Mouse (Mus musculus) liver, embryonic 14.5 days (tissue): ENCODE results near the gene Ppp1r15a. TPM values are rescaled to one million over a fixed set of nuclear protein-coding genes. Genes with fewer than 3 reads are reported as not detected.
A peak's percentile ranks its signal among the peaks of the same experiment; 100 is the strongest.

Experiments
- ATAC-seq: fragments of 200-750 bp; cut with Nextera tagmentation; 2 replicates; pipeline ENCODE4 v1.8.0; 2017; ENCODE audit warnings: moderate number of reproducible peaks, mild to moderate bottlenecking, moderate library complexity; ENCODE audit not compliant: insufficient read depth
- DNase-seq, 3 experiments: peaks; one replicate each; pipeline ENCODE4 v3.0.0-alpha.2; 2012 to 2013; ENCODE audit warnings: low read depth in 3 of 3, low spot score in 3 of 3
- H3K27ac ChIP-seq: fragments of 300-500 bp; sonication (generic); 2 replicates; pipeline ENCODE4 v1.5.1; 2014; ENCODE audit warnings: moderate library complexity, mild to moderate bottlenecking, control low read depth, inconsistent platforms
- H3K27me3 ChIP-seq: fragments of 300-500 bp; sonication (generic); 2 replicates; pipeline ENCODE4 v1.6.1; 2014; ENCODE audit warnings: mild to moderate bottlenecking, low read length, moderate library complexity; ENCODE audit not compliant: control insufficient read depth, insufficient read depth
- H3K36me3 ChIP-seq: fragments of 300-500 bp; sonication (generic); replicated peaks from 2 replicates; pipeline ENCODE4 v1.6.1; 2014; ENCODE audit warnings: low read depth; ENCODE audit not compliant: control insufficient read depth, insufficient read depth
- H3K4me1 ChIP-seq, 2 experiments: fragments of 200-500 bp in 1 of 2; fragments of 300-500 bp in 1 of 2; sonication (generic) in 1 of 2; replicated peaks; 2 replicates each; pipeline ENCODE4 v1.6.1; 2012 to 2014; ENCODE audit warnings: antibody characterized with exemption in 1 of 2, inconsistent platforms in 1 of 2, low read length in 1 of 2; ENCODE audit not compliant: control insufficient read depth in 2 of 2, insufficient read depth in 2 of 2
- H3K4me2 ChIP-seq: fragments of 300-500 bp; sonication (generic); 2 replicates; pipeline ENCODE4 v1.6.1; 2014; ENCODE audit warnings: low read depth, mild to moderate bottlenecking, control low read depth, moderate library complexity
- H3K4me3 ChIP-seq, 2 experiments: fragments of 200-500 bp in 1 of 2; fragments of 300-500 bp in 1 of 2; sonication (generic) in 1 of 2; 2 replicates each; pipeline ENCODE4 v1.5.1; 2012 to 2014; ENCODE audit warnings: low read depth in 2 of 2, low read length in 2 of 2, mild to moderate bottlenecking in 2 of 2, control low read depth in 1 of 2, inconsistent platforms in 1 of 2, moderate library complexity in 1 of 2; ENCODE audit not compliant: insufficient read depth in 1 of 2
- H3K9ac ChIP-seq: fragments of 300-500 bp; sonication (generic); replicated peaks from 2 replicates; pipeline ENCODE4 v1.6.1; 2014; ENCODE audit warnings: mild to moderate bottlenecking, control low read depth, moderate library complexity
- H3K9me3 ChIP-seq: fragments of 300-500 bp; sonication (generic); 2 replicates; pipeline ENCODE4 v1.6.1; 2016; ENCODE audit warnings: low read length, mixed read lengths; ENCODE audit not compliant: control insufficient read depth
- CTCF ChIP-seq: IDR thresholded peaks from 2 replicates; pipeline ENCODE4 v1.5.1; 2016; ENCODE audit warnings: antibody characterized with exemption, low read depth, control low read depth
- EP300 ChIP-seq: IDR thresholded peaks from 2 replicates; pipeline ENCODE4 v1.6.1; 2016; ENCODE audit warnings: antibody characterized with exemption, low read depth
- WGBS: fragments of 180-500 bp; shearing (Covaris S2); extraction: QIAGEN DNeasy Blood & Tissue Kit; methylation state at CpG from one replicate; pipeline ENCODE4 v1.1.7; 2014; ENCODE audit not compliant: insufficient replicate concordance; 5-methylcytosine and 5-hydroxymethylcytosine counted together
- polyA plus RNA-seq, 2 experiments: library from polyadenylated mRNA; depleted of rRNA in 1 of 2; stranded (reverse) in 1 of 2; unstranded in 1 of 2; fragments of >200 nt; fragmentation: Nextera tagmentation in 1 of 2; extraction: Ambion mirVana in 1 of 2; gene quantifications; 2 replicates each; pipeline versions ENCODE4 v1.2.1 to v1.2.3; 2012 to 2014

Gene Ppp1r15a
- polyA plus RNA-seq, 2 experiments, result 140 to 165 TPM

DNA sequence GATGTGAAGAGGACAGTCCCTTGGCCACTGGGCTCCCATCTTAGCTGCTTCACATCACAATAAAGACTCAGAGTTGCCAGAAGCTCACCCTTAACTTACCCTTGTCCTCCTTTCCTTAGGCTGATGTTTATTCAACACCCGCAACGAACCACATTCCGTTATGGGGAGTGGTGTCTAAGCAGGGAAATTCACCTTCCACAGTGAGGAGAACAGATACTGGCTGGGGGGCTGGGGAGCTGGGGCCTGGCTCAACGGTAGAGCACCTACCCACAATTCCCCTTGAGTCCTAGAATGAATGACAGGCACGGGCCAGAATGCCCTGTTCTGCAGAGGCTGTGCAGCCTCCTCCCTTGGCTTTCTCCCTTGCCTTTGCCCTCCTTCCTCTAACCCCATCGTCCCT, 32.8 kb upstream of the Ppp1r15a start:
- H3K27ac ChIP-seq, result no peak overlapping the region
- H3K9me3 ChIP-seq, result no peaks in the 10 kb centered on the region
- H3K4me2 ChIP-seq, result no peak overlapping the region
- ATAC-seq (no peak), DNase-seq (no peak)
- peaks cover 8 to 23% of the 10 kb centered on the region in 2 experiments for H3K4me1 ChIP-seq
- TF ChIP-seq CTCF, result no peak
- no peak overlapping the region for H3K9ac ChIP-seq
- 40% methylated on average over 6 of the region's 6 CpGs for WGBS
- H3K27me3 ChIP-seq, result no peaks in the 10 kb centered on the region
- H3K36me3 ChIP-seq, result no peaks in the 10 kb centered on the region
- no peak overlapping the region for H3K4me3 ChIP-seq

DNA sequence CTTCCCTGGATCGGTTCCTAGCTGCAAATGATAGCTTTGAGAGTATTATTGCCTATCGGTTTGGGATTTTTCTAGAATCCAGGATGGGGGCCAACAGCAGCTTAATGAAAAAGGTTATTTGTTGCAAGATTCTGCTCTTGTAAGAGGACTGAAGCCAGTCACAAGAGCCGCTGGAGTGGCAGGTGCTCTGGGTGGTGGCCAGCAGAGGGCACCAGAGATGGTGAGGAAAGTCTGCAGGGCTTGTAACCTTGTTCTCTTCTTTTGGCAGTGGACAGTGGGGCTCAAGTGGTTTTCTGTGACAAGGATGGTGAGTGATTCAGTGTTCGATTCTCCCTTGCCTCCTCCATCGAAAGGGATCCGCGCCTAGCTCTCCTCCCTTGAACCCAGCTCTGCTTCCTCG, 29.7 kb upstream of the Ppp1r15a start:
- Histone ChIP-seq H3K4me2 (no peak overlapping the region), H3K4me3 (no peak overlapping the region), H3K27ac (no peak overlapping the region), H3K27me3 (no peaks in the 10 kb centered on the region), H3K9me3 (no peaks in the 10 kb centered on the region), H3K9ac (no peak overlapping the region), H3K4me1 (peaks cover 2 to 4% of the 10 kb centered on the region in 2 experiments; a peak in 2 of 4 replicates), H3K36me3 (no peaks in the 10 kb centered on the region)
- WGBS, result 22% methylated on average over 8 of the region's 8 CpGs
- ATAC-seq, result no peak; the same call in 1 of the 2 replicates
- DNase-seq, result peak in 2 of 3 experiments; percentile 49 to 56
- TF ChIP-seq CTCF, result peak; percentile 95
- TF ChIP-seq EP300, result no peak

DNA sequence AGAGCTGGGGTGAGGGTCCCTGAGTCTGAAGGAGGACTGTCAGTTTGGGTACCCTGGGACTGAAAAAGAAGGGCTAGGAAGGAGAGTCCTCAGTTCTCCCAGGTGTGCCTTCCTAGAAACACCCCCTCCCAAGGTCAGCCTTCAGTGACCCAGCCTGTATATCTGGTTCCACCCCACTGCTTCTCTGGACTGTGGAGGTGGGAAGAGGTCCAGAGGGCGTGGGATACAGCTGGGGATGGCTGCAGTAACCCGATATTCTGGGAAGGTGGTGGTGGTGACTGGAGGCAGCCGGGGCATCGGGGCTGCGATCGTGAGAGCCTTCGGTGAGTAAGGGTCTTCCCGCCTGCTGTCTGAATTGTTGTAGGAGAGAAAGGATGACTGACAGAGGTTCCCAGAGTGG, 28.7 kb upstream of the Ppp1r15a start, which contains the start of gene Hsd17b14:
Gene Hsd17b14, plus strand, starts transcription at position 150 of the 400 bp plus-strand sequence.
- Histone ChIP-seq H3K36me3 (no peaks in the 10 kb centered on the region), H3K27ac (no peak within 1 kb of the TSS), H3K4me2 (no peak within 1 kb of the TSS), H3K27me3 (no peaks in the 10 kb centered on the region), H3K9ac (no peak within 1 kb of the TSS), H3K4me3 (no peak within 1 kb of the TSS), H3K9me3 (no peaks in the 10 kb centered on the region), H3K4me1 (no peaks in the 10 kb centered on the region)
- no peak for ATAC-seq
- WGBS, result 56% methylated on average over 8 of the region's 8 CpGs
- no peak for DNase-seq
- TF ChIP-seq EP300 (no peak), CTCF (no peak)

- no peak for DNase-seq
- Histone ChIP-seq H3K9ac (no peak overlapping the region), H3K4me2 (no peak overlapping the region), H3K9me3 (no peaks in the 10 kb centered on the region), H3K4me1 (no peaks in the 10 kb centered on the region), H3K27me3 (no peaks in the 10 kb centered on the region), H3K4me3 (no peak overlapping the region), H3K36me3 (no peaks in the 10 kb centered on the region), H3K27ac (no peak overlapping the region)
- ATAC-seq, result no peak
- WGBS, result 68% methylated on average over 2 of the region's 2 CpGs
- TF ChIP-seq EP300, result no peak
- no peak for TF ChIP-seq CTCF
Observed at GRCm38 (mm10) chr7:45553990-45554389, 27.9 kb upstream of the Ppp1r15a start.

DNA sequence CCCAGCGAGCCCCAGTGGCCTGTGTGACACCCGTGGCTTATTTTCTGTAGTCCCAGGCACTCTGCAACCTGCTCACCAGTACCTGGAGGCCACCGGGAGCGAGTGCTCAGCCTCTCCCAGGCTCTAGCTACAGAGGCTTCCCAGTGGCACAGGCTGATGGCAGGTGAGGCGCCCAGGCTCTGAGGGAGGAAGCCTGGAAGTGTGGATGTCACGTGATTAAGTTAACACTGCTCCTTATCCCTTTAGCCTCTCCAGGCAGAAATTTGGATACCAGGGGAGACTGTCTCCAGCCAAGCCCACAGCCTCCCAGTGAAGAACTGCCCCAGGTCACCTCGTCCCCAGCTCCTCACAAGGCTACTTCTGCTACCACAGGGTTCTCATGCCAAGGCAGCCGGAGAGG, 27.5 kb upstream of the Ppp1r15a start:
- ATAC-seq (no peak), DNase-seq (no peak)
- no peaks in the 10 kb centered on the region for H3K36me3 ChIP-seq
- H3K4me1 ChIP-seq, result no peaks in the 10 kb centered on the region
- no peaks in the 10 kb centered on the region for H3K9me3 ChIP-seq
- H3K27me3 ChIP-seq, result no peaks in the 10 kb centered on the region
- TF ChIP-seq EP300 (no peak), CTCF (no peak)
- H3K4me3 ChIP-seq, result no peak overlapping the region
- H3K4me2 ChIP-seq, result no peak overlapping the region
- WGBS, result 57% methylated on average over 8 of the region's 8 CpGs
- H3K9ac ChIP-seq, result no peak overlapping the region
- no peak overlapping the region for H3K27ac ChIP-seq

DNA sequence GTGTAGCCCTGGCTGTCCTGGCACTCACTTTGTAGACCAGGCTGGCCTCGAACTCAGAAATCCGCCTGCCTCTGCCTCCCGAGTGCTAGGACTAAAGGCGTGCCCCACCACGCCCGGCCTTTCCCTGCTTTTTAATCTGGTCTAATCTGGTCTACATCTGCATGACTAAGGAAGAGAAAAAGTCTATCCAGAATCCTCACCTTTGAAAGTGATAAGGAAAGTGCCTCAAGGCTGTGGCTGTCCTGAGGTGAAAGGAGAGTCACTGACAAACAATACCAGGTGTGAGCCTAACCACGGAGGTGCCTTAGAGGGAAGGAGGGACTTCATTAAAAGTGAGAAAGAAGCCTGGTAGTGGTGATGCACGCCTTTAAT, 25.4 kb upstream of the Ppp1r15a start:
- no peaks in the 10 kb centered on the region for H3K36me3 ChIP-seq
- H3K27ac ChIP-seq, result no peak overlapping the region
- WGBS, result 54% methylated on average over 8 of the region's 8 CpGs
- no peak overlapping the region for H3K9ac ChIP-seq
- H3K9me3 ChIP-seq, result no peaks in the 10 kb centered on the region
- TF ChIP-seq EP300 (no peak), CTCF (no peak)
- H3K27me3 ChIP-seq, result no peaks in the 10 kb centered on the region
- no peaks in the 10 kb centered on the region for H3K4me1 ChIP-seq
- ATAC-seq (no peak), DNase-seq (no peak)
- no peak overlapping the region for H3K4me3 ChIP-seq
- H3K4me2 ChIP-seq, result no peak overlapping the region
